Mouse (Mus musculus): ENCODE measurements around the gene Hist1h2bg. TPM values are rescaled to one million over a fixed set of nuclear protein-coding genes. Genes with fewer than 3 reads are reported as not detected.
"Not testable (repeated sequence)": the region's sequence is repeated elsewhere in the genome, so short reads cannot be mapped to it uniquely, and the experiment has no call there.

Hist1h2bg gene
- polyA plus RNA-seq, 1 experiment from 2014 or later, result 2.5 TPM

DNA sequence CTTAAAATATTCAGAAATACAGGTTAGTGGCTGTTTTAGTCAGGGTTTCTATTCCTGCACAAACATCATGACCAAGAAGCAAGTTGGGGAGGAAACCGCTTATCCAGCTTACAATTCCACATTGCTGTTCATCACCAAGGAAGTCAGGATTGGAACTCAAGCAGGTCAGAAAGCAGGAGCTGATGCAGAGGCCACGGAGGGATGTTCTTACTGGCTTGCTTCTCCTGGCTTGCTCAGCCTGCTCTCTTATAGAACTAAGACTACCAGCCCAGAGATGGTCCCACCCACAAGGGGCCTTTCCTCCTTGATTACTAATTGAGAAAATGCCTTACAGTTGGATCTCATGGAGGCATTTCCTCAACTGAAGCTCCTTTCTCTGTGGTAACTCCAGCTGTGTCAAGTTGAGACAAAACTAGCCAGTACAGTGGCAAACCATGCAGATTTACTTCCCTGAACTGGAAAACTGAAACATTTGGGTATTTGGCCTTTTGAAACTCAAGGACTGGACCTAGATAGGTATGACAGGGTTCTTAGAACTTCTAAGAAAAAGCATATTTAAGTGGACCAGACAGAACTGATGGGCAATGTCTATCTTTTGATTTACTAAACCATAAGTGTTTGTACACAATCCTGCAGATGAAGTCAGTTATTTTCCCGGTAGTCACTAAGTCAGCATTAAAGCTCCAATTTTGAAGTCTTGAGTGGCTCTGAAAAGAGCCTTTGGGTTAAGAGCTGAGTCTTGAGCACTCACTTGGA is 28.8 kb upstream of the Hist1h2bg start:
- H3K4me1 ChIP-seq (replicated peaks); H3K27me3 ChIP-seq; ATAC-seq (ENCODE audit: low FRiP score, low read depth); H3K36me3 ChIP-seq; H3K9me3 ChIP-seq: not testable (repeated sequence)
- peak overlapping the region; percentile 49 for H3K4me3 ChIP-seq
- H3K4me2 ChIP-seq, result peak overlapping the region; percentile 87
- peak overlapping the region; percentile 40 for H3K9ac ChIP-seq
- 0 out of 2 replicates have a peak overlapping the region, but pooled peaks have one; percentile 77 for H3K27ac ChIP-seq (replicated peaks)
- WGBS, result 3% methylated on average over 3 of the region's 3 CpGs

DNA sequence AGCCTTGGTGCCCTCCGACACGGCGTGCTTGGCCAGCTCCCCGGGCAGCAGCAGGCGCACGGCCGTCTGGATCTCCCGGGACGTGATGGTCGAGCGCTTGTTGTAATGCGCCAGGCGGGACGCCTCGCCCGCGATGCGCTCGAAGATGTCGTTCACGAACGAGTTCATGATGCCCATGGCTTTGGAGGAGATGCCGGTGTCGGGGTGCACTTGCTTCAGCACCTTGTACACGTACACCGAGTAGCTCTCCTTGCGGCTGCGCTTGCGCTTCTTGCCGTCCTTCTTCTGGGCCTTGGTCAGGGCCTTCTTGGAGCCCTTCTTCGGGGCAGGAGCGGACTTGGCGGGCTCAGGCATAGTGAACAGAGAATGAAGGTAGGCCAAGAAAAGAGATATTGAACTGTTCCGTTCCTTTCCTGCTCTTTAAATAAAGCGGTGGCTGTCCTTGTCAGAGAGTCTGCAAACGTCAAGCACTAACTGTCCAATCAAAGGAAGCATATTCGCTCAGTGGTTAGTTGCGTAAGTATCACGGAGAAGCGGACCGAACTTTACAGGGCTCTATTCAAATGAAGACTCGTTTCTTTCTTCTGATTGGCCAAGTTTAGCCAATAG is 28.1 kb upstream of the Hist1h2bg start, which contains the start of gene Hist1h2bh:
Hist1h2bh (minus strand) TSS at position 394 of the 609 bp plus-strand sequence.
- H3K36me3 ChIP-seq; H3K9me3 ChIP-seq; H3K4me1 ChIP-seq (replicated peaks); H3K27me3 ChIP-seq: not testable (repeated sequence)
- Histone ChIP-seq H3K27ac (replicated peaks) (peak within 1 kb of the TSS; percentile 90), H3K9ac (peak within 1 kb of the TSS; percentile 43), H3K4me2 (peak within 1 kb of the TSS; percentile 87), H3K4me3 (peak within 1 kb of the TSS; percentile 55)
- peak; percentile 92 for ATAC-seq (ENCODE audit: low FRiP score, low read depth)
- under 1% methylated on average over 41 of the region's 42 CpGs for WGBS

GRCm38 (mm10) chr13:23543965-23544786 is 27.0 kb upstream of the Hist1h2bg start, which contains the start of gene Hist1h3f:
TSS of gene Hist1h3f (plus strand) at chr13:23544052.
- peak within 1 kb of the TSS; percentile 90 for H3K27ac ChIP-seq (replicated peaks)
- H3K9me3 ChIP-seq, result no peaks in the 10 kb centered on the region
- peak; percentile 96 for ATAC-seq (ENCODE audit: low FRiP score, low read depth)
- peak within 1 kb of the TSS; percentile 87 for H3K4me2 ChIP-seq
- no peaks in the 10 kb centered on the region for H3K27me3 ChIP-seq
- peak within 1 kb of the TSS; percentile 61 for H3K9ac ChIP-seq
- peak within 1 kb of the TSS; percentile 55 for H3K4me3 ChIP-seq
- no peaks in the 10 kb centered on the region for H3K36me3 ChIP-seq
- WGBS, result under 1% methylated on average over 34 of the region's 45 CpGs
- H3K4me1 ChIP-seq (replicated peaks), result peaks cover 8% of the 10 kb centered on the region

- H3K27me3 ChIP-seq; H3K9me3 ChIP-seq; H3K4me1 ChIP-seq (replicated peaks); H3K36me3 ChIP-seq; ATAC-seq (ENCODE audit: low FRiP score, low read depth): not testable (repeated sequence)
- WGBS, result 0% methylated on average over 11 of the region's 14 CpGs
- Histone ChIP-seq H3K4me3 (peak overlapping the region; percentile 55), H3K4me2 (peak overlapping the region; percentile 87), H3K27ac (replicated peaks) (peak overlapping the region; percentile 90; the same call in 1 of the 2 replicates), H3K9ac (peak overlapping the region; percentile 61; the same call in 1 of the 2 replicates)
Measured at GRCm38 (mm10) chr13:23544787-23545120, 26.4 kb upstream of the Hist1h2bg start.

DNA sequence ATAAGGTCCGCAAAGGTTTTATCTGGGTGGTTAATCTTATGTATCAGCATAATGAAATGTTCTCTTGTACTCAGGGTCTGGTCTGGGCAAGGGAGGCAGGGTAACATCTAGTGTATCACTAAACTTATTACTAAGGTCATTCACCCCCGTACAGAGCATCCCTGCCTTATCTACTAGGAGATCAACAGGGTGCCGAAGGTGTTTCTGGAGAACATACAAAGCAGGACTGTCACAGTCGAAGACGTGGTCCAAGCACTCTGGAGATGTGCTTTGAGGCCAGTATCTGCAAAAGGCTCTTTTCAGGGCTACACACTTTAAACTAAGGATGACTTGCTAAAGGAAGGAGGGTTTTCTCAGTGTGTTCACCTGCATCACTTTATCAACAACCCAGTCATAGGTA is 24.5 kb upstream of the Hist1h2bg start:
- ATAC-seq (ENCODE audit: low FRiP score, low read depth), result no peak
- H3K9ac ChIP-seq, result no peak overlapping the region
- H3K36me3 ChIP-seq, result no peaks in the 10 kb centered on the region
- H3K27me3 ChIP-seq, result no peaks in the 10 kb centered on the region
- H3K4me1 ChIP-seq (replicated peaks), result peaks cover 15% of the 10 kb centered on the region
- no peak overlapping the region for H3K4me2 ChIP-seq
- 87% methylated on average over 5 of the region's 5 CpGs for WGBS
- no peaks in the 10 kb centered on the region for H3K9me3 ChIP-seq
- no peak overlapping the region for H3K4me3 ChIP-seq
- H3K27ac ChIP-seq (replicated peaks), result no peak overlapping the region

DNA sequence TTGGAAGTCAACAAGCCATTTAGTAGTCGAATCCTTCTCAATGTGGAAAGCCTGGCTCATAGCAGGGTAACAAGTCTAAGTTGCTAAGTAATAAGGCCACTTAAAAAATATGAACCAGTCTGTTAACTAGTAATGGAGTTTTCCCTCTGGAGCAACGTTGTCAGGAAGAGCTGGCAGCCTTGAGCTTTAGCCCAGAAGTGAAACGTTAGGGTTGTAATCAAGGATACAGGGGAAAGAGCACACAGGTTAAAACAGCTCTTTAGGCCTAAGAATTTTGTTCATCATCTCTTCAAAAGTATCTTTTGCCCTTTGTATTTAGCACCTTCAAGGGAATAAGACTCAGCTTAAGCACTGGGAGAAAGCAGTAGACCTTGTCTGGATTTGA is 20.4 kb upstream of the Hist1h2bg start:
- Histone ChIP-seq H3K27ac (replicated peaks) (peak overlapping the region; percentile 87), H3K4me1 (replicated peaks) (peaks cover 29% of the 10 kb centered on the region), H3K27me3 (no peaks in the 10 kb centered on the region), H3K4me2 (peak overlapping the region; percentile 64), H3K36me3 (no peaks in the 10 kb centered on the region), H3K4me3 (peak overlapping the region; percentile 46), H3K9me3 (no peaks in the 10 kb centered on the region), H3K9ac (peak overlapping the region; percentile 54; the same call in 1 of the 2 replicates)
- no peak for ATAC-seq (ENCODE audit: low FRiP score, low read depth)
- WGBS, result 8% methylated on average over 3 of the region's 3 CpGs

- peak within 1 kb of the TSS; percentile 54 for H3K9ac ChIP-seq
- peak within 1 kb of the TSS; percentile 46 for H3K4me3 ChIP-seq
- peak; percentile 93 for ATAC-seq (ENCODE audit: low FRiP score, low read depth)
- peak within 1 kb of the TSS; percentile 87 for H3K27ac ChIP-seq (replicated peaks)
- peak within 1 kb of the TSS; percentile 64 for H3K4me2 ChIP-seq
- peaks cover 32% of the 10 kb centered on the region for H3K4me1 ChIP-seq (replicated peaks)
- not testable (repeated sequence) for H3K36me3 ChIP-seq, H3K9me3 ChIP-seq, H3K27me3 ChIP-seq
- under 1% methylated on average over 47 of the region's 47 CpGs for WGBS
Measured at GRCm38 (mm10) chr13:23551146-23551834, 19.9 kb upstream of the Hist1h2bg start, which contains the start of gene Hist1h4f. TSS of gene Hist1h4f (minus strand) at chr13:23551648.

- no peaks in the 10 kb centered on the region for H3K36me3 ChIP-seq
- peak overlapping the region; percentile 87 for H3K27ac ChIP-seq (replicated peaks)
- 0 out of 2 replicates have a peak overlapping the region, but pooled peaks have one; percentile 17 for H3K9ac ChIP-seq
- peak overlapping the region; percentile 46 for H3K4me3 ChIP-seq
- 52% methylated on average over 8 of the region's 8 CpGs for WGBS
- H3K4me1 ChIP-seq (replicated peaks), result peaks cover 38% of the 10 kb centered on the region
- no peaks in the 10 kb centered on the region for H3K27me3 ChIP-seq
- H3K4me2 ChIP-seq, result peak overlapping the region; percentile 64
- ATAC-seq (ENCODE audit: low FRiP score, low read depth), result no peak
- H3K9me3 ChIP-seq, result no peaks in the 10 kb centered on the region
Measured at GRCm38 (mm10) chr13:23551931-23552914, 19.0 kb upstream of the Hist1h2bg start.

- no peak for ATAC-seq (ENCODE audit: low FRiP score, low read depth)
- Histone ChIP-seq H3K36me3 (no peaks in the 10 kb centered on the region), H3K4me1 (replicated peaks) (peaks cover 38% of the 10 kb centered on the region), H3K27ac (replicated peaks) (0 out of 2 replicates have a peak within 1 kb of the TSS, but pooled peaks have one; percentile 87), H3K9me3 (no peaks in the 10 kb centered on the region), H3K4me3 (no peak within 1 kb of the TSS), H3K9ac (0 out of 2 replicates have a peak within 1 kb of the TSS, but pooled peaks have one; percentile 17), H3K4me2 (peak within 1 kb of the TSS; percentile 100), H3K27me3 (no peaks in the 10 kb centered on the region)
Measured at GRCm38 (mm10) chr13:23552962-23553361, 18.2 kb upstream of the Hist1h2bg start, which contains the start of gene Hist1h1d. TSS of gene Hist1h1d (plus strand) at chr13:23553262.

- Histone ChIP-seq H3K27ac (replicated peaks) (peak overlapping the region; percentile 90), H3K9me3 (no peaks in the 10 kb centered on the region), H3K4me2 (peak overlapping the region; percentile 100), H3K36me3 (no peaks in the 10 kb centered on the region), H3K4me1 (replicated peaks) (peaks cover 38% of the 10 kb centered on the region), H3K9ac (peak overlapping the region; percentile 63), H3K4me3 (peak overlapping the region; percentile 53), H3K27me3 (no peaks in the 10 kb centered on the region)
- WGBS, result 21% methylated on average over 9 of the region's 9 CpGs
- no peak for ATAC-seq (ENCODE audit: low FRiP score, low read depth)
Measured at GRCm38 (mm10) chr13:23554393-23554792, 16.8 kb upstream of the Hist1h2bg start.
